Mouse (Mus musculus): ENCODE results near the gene Anapc15.
A peak's percentile ranks its signal among the peaks of the same experiment; 100 is the strongest.

Gene Anapc15

GRCm38 (mm10) chr7:101847934-101848333 lies 15.6 kb upstream of the Anapc15 start:
- no peak for DNase-seq (ENCODE audit: low spot score)

GRCm38 (mm10) chr7:101851689-101852088 lies 11.8 kb upstream of the Anapc15 start:
- DNase-seq (ENCODE audit: low spot score) = peak; percentile 38

- no peak for DNase-seq (ENCODE audit: low spot score)
These were observed 10.7 kb upstream of the Anapc15 start for GRCm38 (mm10) chr7:101852846-101853245.

GRCm38 (mm10) chr7:101853816-101854215 lies 9.7 kb upstream of the Anapc15 start:
- no peak for DNase-seq (ENCODE audit: low spot score)

- no peak for DNase-seq (ENCODE audit: low spot score)
These were observed 6.4 kb upstream of the Anapc15 start, which contains the start of gene Folr2 for GRCm38 (mm10) chr7:101857094-101857493. Gene Folr2 (minus strand): TSS chr7:101857194.

GRCm38 (mm10) chr7:101858362-101858761 lies 5.2 kb upstream of the Anapc15 start:
- no peak for DNase-seq (ENCODE audit: low spot score)

GRCm38 (mm10) chr7:101860978-101861377 lies 2.5 kb upstream of the Anapc15 start:
- DNase-seq (ENCODE audit: low spot score) = peak; percentile 93

- DNase-seq (ENCODE audit: low spot score) = no peak
These were observed 1.2 kb upstream of the Anapc15 start for GRCm38 (mm10) chr7:101862291-101862690.

- no peak for DNase-seq (ENCODE audit: low spot score)
These were observed 3.2 kb downstream of the Anapc15 start for GRCm38 (mm10) chr7:101866491-101867265.

GRCm38 (mm10) chr7:101867482-101867881 lies 4.0 kb downstream of the Anapc15 start:
- DNase-seq (ENCODE audit: low spot score) = no peak

GRCm38 (mm10) chr7:101868241-101869162 lies 5.0 kb downstream of the Anapc15 start:
- no peak for DNase-seq (ENCODE audit: low spot score)

- no peak for DNase-seq (ENCODE audit: low spot score)
These were observed 5.6 kb downstream of the Anapc15 start for GRCm38 (mm10) chr7:101869163-101869500.

GRCm38 (mm10) chr7:101870629-101871028 lies 7.1 kb downstream of the Anapc15 start, which contains the start of gene Folr1:
Gene Folr1 (minus strand): TSS chr7:101870788.
- DNase-seq (ENCODE audit: low spot score) = no peak

GRCm38 (mm10) chr7:101871296-101871695 lies 7.8 kb downstream of the Anapc15 start:
- no peak for DNase-seq (ENCODE audit: low spot score)

GRCm38 (mm10) chr7:101875978-101876377 lies 12.5 kb downstream of the Anapc15 start:
- DNase-seq (ENCODE audit: low spot score) = no peak

GRCm38 (mm10) chr7:101880855-101881254 lies 17.3 kb downstream of the Anapc15 start:
- no peak for DNase-seq (ENCODE audit: low spot score)

- DNase-seq (ENCODE audit: low spot score) = no peak
These were observed 19.1 kb downstream of the Anapc15 start for GRCm38 (mm10) chr7:101882413-101883154.

GRCm38 (mm10) chr7:101884160-101884559 lies 20.6 kb downstream of the Anapc15 start:
- no peak for DNase-seq (ENCODE audit: low spot score)

GRCm38 (mm10) chr7:101886274-101886673 lies 22.8 kb downstream of the Anapc15 start:
- DNase-seq (ENCODE audit: low spot score) = no peak

GRCm38 (mm10) chr7:101888460-101888859 lies 24.9 kb downstream of the Anapc15 start:
- no peak for DNase-seq (ENCODE audit: low spot score)

GRCm38 (mm10) chr7:101895695-101896094 lies 32.2 kb downstream of the Anapc15 start:
- DNase-seq (ENCODE audit: low spot score) = no peak
